Mouse (Mus musculus) liver, embryonic 13.5 days (tissue): ENCODE data around the gene Tcl1b2. TPM values are rescaled to one million over a fixed set of nuclear protein-coding genes. Genes with fewer than 3 reads are reported as not detected.
"Not testable (repeated sequence)": the region's sequence is repeated elsewhere in the genome, so short reads cannot be mapped to it uniquely, and the experiment has no call there.

Experiments used
- ATAC-seq: fragments of 200-750 bp; cut with Nextera tagmentation; 2 replicates; pipeline ENCODE4 v1.8.0; 2017; ENCODE audit warnings: low read depth, mild to moderate bottlenecking, moderate number of reproducible peaks, moderate library complexity
- DNase-seq: peaks from one replicate; pipeline ENCODE4 v3.0.0; 2022
- H3K27ac ChIP-seq: fragments of 300-500 bp; sonication (generic); 2 replicates; pipeline ENCODE4 v1.5.1; 2015; ENCODE audit warnings: moderate library complexity, mild to moderate bottlenecking, inconsistent platforms
- H3K27me3 ChIP-seq: fragments of 300-500 bp; sonication (generic); 2 replicates; pipeline ENCODE4 v1.6.1; 2015; ENCODE audit warnings: mild to moderate bottlenecking, inconsistent platforms
- H3K36me3 ChIP-seq: fragments of 300-500 bp; sonication (generic); 2 replicates; pipeline ENCODE4 v1.6.1; 2015; ENCODE audit warnings: mild to moderate bottlenecking, inconsistent platforms
- H3K4me1 ChIP-seq: fragments of 300-500 bp; sonication (generic); replicated peaks from 2 replicates; pipeline ENCODE4 v1.6.1; 2015; ENCODE audit warnings: inconsistent platforms
- H3K4me2 ChIP-seq: fragments of 300-500 bp; sonication (generic); 2 replicates; pipeline ENCODE4 v1.6.1; 2015; ENCODE audit warnings: inconsistent platforms, mild to moderate bottlenecking, moderate library complexity
- H3K4me3 ChIP-seq: fragments of 300-500 bp; sonication (generic); replicated peaks from 2 replicates; pipeline ENCODE4 v1.5.1; 2015; ENCODE audit warnings: mild to moderate bottlenecking, inconsistent platforms
- H3K9ac ChIP-seq: fragments of 300-500 bp; sonication (generic); 2 replicates; pipeline ENCODE4 v1.6.1; 2015; ENCODE audit warnings: mild to moderate bottlenecking, inconsistent platforms
- H3K9me3 ChIP-seq: fragments of 300-500 bp; sonication (generic); replicated peaks from 2 replicates; pipeline ENCODE4 v1.6.1; 2016; ENCODE audit warnings: inconsistent platforms
- WGBS: fragments of 180-500 bp; shearing (Covaris S2); methylation state at CpG from one replicate; pipeline ENCODE4 v1.1.7; 2015; ENCODE audit not compliant: insufficient replicate concordance; 5-methylcytosine and 5-hydroxymethylcytosine counted together
- polyA plus RNA-seq: library from polyadenylated mRNA; unstranded; fragments of >200 nt; fragmentation: Nextera tagmentation; extraction: Ambion mirVana; gene quantifications from 2 replicates; pipeline ENCODE4 v1.2.1, GENCODE M21; 2015

Gene Tcl1b2
- polyA plus RNA-seq, 1 experiment from 2014 or later, result not detected

GRCm38 (mm10) chr12:105174318-105174717 is 28.5 kb downstream of the Tcl1b2 start:
- DNase-seq, result peak; percentile 22
- not testable (repeated sequence) for H3K27ac ChIP-seq, H3K9me3 ChIP-seq, H3K4me2 ChIP-seq, H3K9ac ChIP-seq, H3K4me1 ChIP-seq, H3K27me3 ChIP-seq, H3K4me3 ChIP-seq, ATAC-seq, H3K36me3 ChIP-seq
- 7% methylated on average over 2 of the region's 2 CpGs for WGBS

GRCm38 (mm10) chr12:105176044-105176443 is 30.2 kb downstream of the Tcl1b2 start, which contains the start of gene Tcl1b5:
Gene Tcl1b5 (plus strand): TSS chr12:105176344.
- not testable (repeated sequence) for DNase-seq, H3K27ac ChIP-seq, H3K9me3 ChIP-seq, H3K4me2 ChIP-seq, H3K4me3 ChIP-seq, ATAC-seq, H3K27me3 ChIP-seq, H3K9ac ChIP-seq, H3K36me3 ChIP-seq, H3K4me1 ChIP-seq
- WGBS, result 39% methylated on average over 3 of the region's 3 CpGs

- not testable (repeated sequence) for H3K27me3 ChIP-seq, H3K27ac ChIP-seq, H3K9ac ChIP-seq, H3K4me1 ChIP-seq, H3K9me3 ChIP-seq, DNase-seq, ATAC-seq, H3K36me3 ChIP-seq, H3K4me2 ChIP-seq, H3K4me3 ChIP-seq
- WGBS, result 20% methylated on average over 4 of the region's 4 CpGs
Measured at GRCm38 (mm10) chr12:105181040-105181644, 35.3 kb downstream of the Tcl1b2 start.

- not testable (repeated sequence) for H3K4me1 ChIP-seq, H3K36me3 ChIP-seq, ATAC-seq, H3K27ac ChIP-seq, H3K4me3 ChIP-seq, H3K27me3 ChIP-seq, H3K9me3 ChIP-seq, H3K4me2 ChIP-seq, H3K9ac ChIP-seq
- 20% methylated on average over 2 of the region's 2 CpGs for WGBS
- peak; percentile 1 for DNase-seq
Measured at GRCm38 (mm10) chr12:105188980-105189379, 43.2 kb downstream of the Tcl1b2 start.

- not testable (repeated sequence) for H3K27ac ChIP-seq, H3K9ac ChIP-seq, ATAC-seq, H3K27me3 ChIP-seq, H3K4me3 ChIP-seq, H3K36me3 ChIP-seq, H3K4me1 ChIP-seq, DNase-seq, H3K9me3 ChIP-seq, H3K4me2 ChIP-seq
- WGBS, result 77% methylated on average over 6 of the region's 6 CpGs
Measured at GRCm38 (mm10) chr12:105190743-105191142, 44.9 kb downstream of the Tcl1b2 start, which contains the start of gene Tcl1b3. Gene Tcl1b3 (plus strand): TSS chr12:105191043.

- not testable (repeated sequence) for H3K4me1 ChIP-seq, H3K9ac ChIP-seq, H3K36me3 ChIP-seq, H3K9me3 ChIP-seq, H3K4me2 ChIP-seq, ATAC-seq, H3K4me3 ChIP-seq, DNase-seq, H3K27ac ChIP-seq, H3K27me3 ChIP-seq
- 44% methylated on average over 7 of the region's 7 CpGs for WGBS
Measured at GRCm38 (mm10) chr12:105199684-105200497, 54.1 kb downstream of the Tcl1b2 start.

- ATAC-seq, H3K4me2 ChIP-seq, H3K27ac ChIP-seq, H3K9ac ChIP-seq, DNase-seq, H3K36me3 ChIP-seq, H3K4me3 ChIP-seq, H3K9me3 ChIP-seq, H3K4me1 ChIP-seq, H3K27me3 ChIP-seq: not testable (repeated sequence)
- 53% methylated on average over 1 of the region's 1 CpGs for WGBS
Measured at GRCm38 (mm10) chr12:105201657-105202056, 55.8 kb downstream of the Tcl1b2 start, which contains the start of gene Tcl1b4. Gene Tcl1b4 (plus strand): TSS chr12:105201957.

Other genes with a start within 250 kb of the Tcl1b2 start
- gene Syne3, start 136.2 kb upstream of the Tcl1b2 start, polyA plus RNA-seq, result 2.0 TPM in 2 replicates
- gene Glrx5, start 113.3 kb upstream of the Tcl1b2 start, polyA plus RNA-seq, result 591 and 653 TPM in 2 replicates
- gene Tcl1b1, start 13.7 kb downstream of the Tcl1b2 start, polyA plus RNA-seq, result not detected in 2 replicates
- gene Tcl1b5, start 30.3 kb downstream of the Tcl1b2 start, polyA plus RNA-seq, result not detected in 2 replicates
- gene Tcl1b3, start 45.0 kb downstream of the Tcl1b2 start, polyA plus RNA-seq, result not detected in 2 replicates
- gene Tcl1b4, start 55.9 kb downstream of the Tcl1b2 start, polyA plus RNA-seq, result not detected in 2 replicates
- not detected in 2 replicates for gene Tcl1, start 76.8 kb downstream of the Tcl1b2 start, polyA plus RNA-seq
- gene Tunar, start 187.9 kb downstream of the Tcl1b2 start, polyA plus RNA-seq, result 0.05 TPM in 1 of 2 replicates, not detected in the other